ENCODE assay signal across 16 mouse cellular contexts in genomic region chr14:44789537-44790382, GRCm38 (mm10). TPM values are rescaled to one million over a fixed set of nuclear protein-coding genes. Genes with fewer than 3 reads are reported as not detected.
"Had no signal": no experiment of that assay in that cellular context is flagged by ENCODE, and none has a peak within 500 bp of the region (broad histone marks: within the 10 kb centered on the region; RNA-seq: fewer than 3 reads in every experiment).

No protein-coding gene starts in this region.

RNA-seq across cellular contexts. Expression of gene Gm8267, which starts 39.6 kb away (rescaled TPM):
- total RNA-seq: hindbrain, postnatal 0 days; left cerebral cortex, postnatal 4 days; megakaryocyte-erythroid progenitor cell, adult 5-6 weeks had no signal
- polyA plus RNA-seq: hindbrain, embryonic 13.5 days; hindbrain, postnatal 0 days; kidney, embryonic 14.5 days; large intestine, adult 2 months; limb, embryonic 13.5 days; liver, embryonic 11.5 days; liver, embryonic 15.5 days; lung, adult 2 months; lung, postnatal 0 days; midbrain, embryonic 12.5 days; midbrain, embryonic 16.5 days; neural tube, embryonic 13.5 days; thymus, adult 2 months; urinary bladder, adult 2 months had no signal
